17 mouse cellular contexts compared by ENCODE assay signal in the genomic region with DNA sequence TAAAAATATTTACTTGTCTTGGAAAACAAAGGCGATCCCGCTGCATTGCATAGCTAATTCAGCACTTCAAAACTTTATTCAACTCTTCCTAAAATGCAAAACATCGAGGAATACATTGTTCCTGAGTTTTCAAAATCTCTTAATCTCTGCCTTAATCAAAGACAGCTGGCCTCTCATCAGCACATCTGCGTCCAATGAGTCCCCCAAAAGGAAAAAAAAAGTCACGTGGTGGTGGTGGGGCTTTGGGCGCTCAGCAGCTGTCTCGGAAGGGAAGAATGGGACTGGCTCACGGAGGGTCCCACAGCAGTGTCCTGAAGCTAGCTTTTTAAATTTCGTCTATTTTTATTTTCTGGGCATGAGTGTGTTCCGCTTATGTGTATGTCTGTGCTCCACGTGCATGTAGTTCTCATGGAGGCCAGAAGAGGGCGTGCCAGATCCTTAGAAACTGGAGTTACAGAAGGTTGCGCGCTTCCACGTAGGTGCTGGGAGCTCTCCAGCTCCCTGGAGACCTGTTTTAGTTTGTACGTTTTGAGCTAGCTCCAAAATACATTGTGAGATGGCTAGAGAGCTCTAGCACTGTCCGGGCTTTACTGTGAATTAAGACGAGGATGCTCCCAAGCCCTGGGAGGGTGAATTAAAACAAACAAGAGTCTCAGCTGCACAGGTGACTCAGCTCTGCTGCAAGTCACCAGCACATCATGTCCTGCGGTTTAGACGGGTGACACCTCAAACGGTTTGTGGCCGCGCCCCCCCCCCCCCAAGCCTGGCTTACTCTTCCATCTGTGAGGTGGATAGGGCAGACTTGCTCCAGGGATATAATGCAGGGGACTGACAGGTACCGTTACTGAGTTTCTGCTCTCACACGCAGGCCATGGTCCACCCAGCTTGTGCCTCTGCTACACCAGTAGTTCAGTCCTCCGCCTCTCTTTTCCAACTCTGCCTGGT. TPM values are rescaled to one million over a fixed set of nuclear protein-coding genes. Genes with fewer than 3 reads are reported as not detected.
DNase-seq lines count a peak whose midpoint lies in the region; ATAC-seq and TF ChIP-seq lines count a peak whose summit lies in the region.
"Had no signal": no experiment of that assay in that cellular context is flagged by ENCODE, and none has a peak within 500 bp of the region (broad histone marks: within the 10 kb centered on the region; RNA-seq: fewer than 3 reads in every experiment).

No protein-coding gene starts in this region.

- H3K27me3 ChIP-seq in hindbrain, embryonic 10.5 days (ENCODE audit: insufficient read depth, poor library complexity, severe bottlenecking), result no peaks in the 10 kb centered on the region
- no peaks in the 10 kb centered on the region for H3K27me3 ChIP-seq in hindbrain, embryonic 16.5 days (replicated peaks; ENCODE audit: control insufficient read depth, insufficient read depth, low read length)
- H3K27me3 ChIP-seq in embryonic facial prominence, embryonic 14.5 days (replicated peaks; ENCODE audit: control insufficient read depth, insufficient read depth, low read length), result no peaks in the 10 kb centered on the region
- H3K27me3 ChIP-seq: midbrain, embryonic 12.5 days; neural tube, embryonic 13.5 days had no signal

- no peaks in the 10 kb centered on the region for H3K36me3 ChIP-seq in hindbrain, embryonic 10.5 days
- H3K36me3 ChIP-seq in hindbrain, embryonic 16.5 days (ENCODE audit: control insufficient read depth, insufficient read depth, low read length), result no peaks in the 10 kb centered on the region
- H3K36me3 ChIP-seq in ES-E14 (ENCODE audit: control insufficient read depth, insufficient read depth, low read length, poor library complexity, severe bottlenecking), result no peaks in the 10 kb centered on the region
- no peaks in the 10 kb centered on the region for H3K36me3 ChIP-seq in embryonic facial prominence, embryonic 14.5 days (ENCODE audit: control insufficient read depth, insufficient read depth, low read length)
- H3K36me3 ChIP-seq: midbrain, embryonic 12.5 days; neural tube, embryonic 13.5 days had no signal

- no peak overlapping the region for H3K9ac ChIP-seq in hindbrain, embryonic 16.5 days (ENCODE audit: low read depth, low read length)
- no peak overlapping the region for H3K9ac ChIP-seq in ES-E14 (ENCODE audit: insufficient read depth, low read depth, low read length, poor library complexity, severe bottlenecking)
- no peak overlapping the region for H3K9ac ChIP-seq in embryonic facial prominence, embryonic 14.5 days (ENCODE audit: low read depth, low read length)
- H3K9ac ChIP-seq: midbrain, embryonic 12.5 days; neural tube, embryonic 13.5 days had no signal

- peaks cover 19% of the 10 kb centered on the region; the same call in 1 of the 2 replicates for H3K4me1 ChIP-seq in hindbrain, embryonic 10.5 days (replicated peaks)
- H3K4me1 ChIP-seq in hindbrain, embryonic 16.5 days (ENCODE audit: control insufficient read depth, insufficient read depth, low read depth, low read length), result no peaks in the 10 kb centered on the region
- H3K4me1 ChIP-seq in ES-E14 (ENCODE audit: control insufficient read depth in 2 of 2, insufficient read depth in 2 of 2, low read length in 2 of 2, poor library complexity in 1 of 2), result no peaks in the 10 kb centered on the region
- no peaks in the 10 kb centered on the region; the same call in 1 of the 2 replicates for H3K4me1 ChIP-seq in embryonic facial prominence, embryonic 14.5 days (ENCODE audit: control insufficient read depth, insufficient read depth, low read length)
- H3K4me1 ChIP-seq: midbrain, embryonic 12.5 days; neural tube, embryonic 13.5 days had no signal

- 0 out of 2 replicates have a peak overlapping the region, but pooled peaks have one; percentile 16 for H3K27ac ChIP-seq in hindbrain, embryonic 10.5 days
- H3K27ac ChIP-seq in hindbrain, embryonic 16.5 days (ENCODE audit: low read depth, low read length), result no peak overlapping the region
- H3K27ac ChIP-seq in ES-E14 (ENCODE audit: insufficient read depth, low read depth, low read length, poor library complexity, severe bottlenecking), result no peak overlapping the region
- peak overlapping the region; percentile 74 for H3K27ac ChIP-seq in embryonic facial prominence, embryonic 14.5 days (replicated peaks; ENCODE audit: low read depth, low read length)
- H3K27ac ChIP-seq: midbrain, embryonic 12.5 days; neural tube, embryonic 13.5 days had no signal

- H3K4me2 ChIP-seq in hindbrain, embryonic 16.5 days (ENCODE audit: low read length), result no peak overlapping the region
- H3K4me2 ChIP-seq in embryonic facial prominence, embryonic 14.5 days (ENCODE audit: low read depth, low read length), result peak overlapping the region; percentile 47
- H3K4me2 ChIP-seq: midbrain, embryonic 12.5 days; neural tube, embryonic 13.5 days had no signal

- DNase-seq in hindbrain, embryonic 10.5 days (ENCODE audit: low spot score), result no peak
- peak; percentile 46 for DNase-seq in ES-E14 (ENCODE audit: low read depth, low spot score)
- DNase-seq in embryonic facial prominence, embryonic 14.5 days (ENCODE audit: low spot score), result peak; percentile 89
- peak; percentile 80 for DNase-seq in thymus, postnatal 0 days (ENCODE audit: low spot score)
- DNase-seq in right cerebral cortex, adult 2 months (ENCODE audit: low spot score in 2 of 2), result no peak
- DNase-seq in ovary, postnatal 36 days (ENCODE audit: low spot score), result no peak
- DNase-seq in cerebellum, adult 9-11 months, result no peak
- DNase-seq: B cell, adult 2 months; cerebellum, adult 8-10 months; heart, postnatal 4 days; kidney, postnatal 4 days; lung, adult 2 months; right cerebral cortex, adult 18-20 months had no signal

- WGBS in hindbrain, embryonic 10.5 days, result 85% methylated on average over 26 of the region's 26 CpGs
- 87% methylated on average over 24 of the region's 26 CpGs for WGBS in hindbrain, embryonic 16.5 days
- 56% methylated on average over 24 of the region's 26 CpGs for WGBS in embryonic facial prominence, embryonic 14.5 days

- in situ Hi-C loops in ES-E14 (cut with MboI; ENCODE audit: low sequenced_read_pairs in 2 of 2, unreplicated experiment in 2 of 2), result no loop called here

- no peak overlapping the region for H3K4me3 ChIP-seq in hindbrain, embryonic 10.5 days
- H3K4me3 ChIP-seq in hindbrain, embryonic 16.5 days (ENCODE audit: low read length), result no peak overlapping the region
- no peak overlapping the region for H3K4me3 ChIP-seq in ES-E14 (ENCODE audit: insufficient read depth in 1 of 2, low read depth in 1 of 2, low read length in 2 of 2, poor library complexity in 1 of 2, severe bottlenecking in 1 of 2)
- peak overlapping the region; percentile 26 for H3K4me3 ChIP-seq in embryonic facial prominence, embryonic 14.5 days (ENCODE audit: low read depth, low read length)
- H3K4me3 ChIP-seq: midbrain, embryonic 12.5 days; neural tube, embryonic 13.5 days had no signal

- no peak for ATAC-seq in hindbrain, embryonic 16.5 days
- peak; percentile 86 for ATAC-seq in embryonic facial prominence, embryonic 14.5 days (ENCODE audit: low read depth)
- ATAC-seq: intestine, embryonic 16.5 days had no signal

- no peaks in the 10 kb centered on the region for H3K9me3 ChIP-seq in hindbrain, embryonic 10.5 days
- H3K9me3 ChIP-seq in hindbrain, embryonic 16.5 days (ENCODE audit: control insufficient read depth, low read length), result no peaks in the 10 kb centered on the region
- H3K9me3 ChIP-seq in ES-E14 (ENCODE audit: control insufficient read depth, insufficient read depth, low read depth, low read length), result no peaks in the 10 kb centered on the region
- H3K9me3 ChIP-seq in embryonic facial prominence, embryonic 14.5 days (ENCODE audit: control insufficient read depth, low read length), result no peaks in the 10 kb centered on the region
- H3K9me3 ChIP-seq: midbrain, embryonic 12.5 days; neural tube, embryonic 13.5 days had no signal

TF ChIP-seq in ES-E14, 5 proteins besides CTCF, POLR2A, EP300 and RAD21:
- TF ChIP-seq ZC3H11A (IDR thresholded peaks at IDR 0.05; ENCODE audit: borderline replicate concordance, low read depth, low read length), result no peak
- TF ChIP-seq HCFC1 (IDR thresholded peaks at IDR 0.05; ENCODE audit: borderline replicate concordance, insufficient read depth, low read length), result no peak
- TF ChIP-seq MAFK (IDR thresholded peaks at IDR 0.05; ENCODE audit: insufficient read depth, low read depth, low read length), result no peak
- no peak for TF ChIP-seq ZNF384 (IDR thresholded peaks at IDR 0.05; ENCODE audit: low read depth, low read length)
- TF ChIP-seq CHD2 (IDR thresholded peaks at IDR 0.05; ENCODE audit: low read depth, low read length), result no peak

RNA-seq across cellular contexts. Expression of a gene that starts 36.7 kb away (rescaled TPM):
- 16.0 and 22.3 TPM in 2 replicates for polyA plus RNA-seq in hindbrain, embryonic 10.5 days (2016; fragmentation: Nextera tagmentation; extraction: Ambion mirVana)
- polyA plus RNA-seq in hindbrain, embryonic 16.5 days (2015; fragmentation: Nextera tagmentation; extraction: Ambion mirVana), result 2.9 and 3.1 TPM in 2 replicates
- total RNA-seq in ES-E14 (2012; rRNA removed), result 30.6 and 35.7 TPM in 2 replicates
- polyA plus RNA-seq in embryonic facial prominence, embryonic 14.5 days (2014; fragmentation: Nextera tagmentation; extraction: Ambion mirVana), result 4.7 and 7.6 TPM in 2 replicates
- 3.1 TPM in 2 replicates for polyA plus RNA-seq in thymus, postnatal 0 days (2015; fragmentation: Nextera tagmentation; extraction: Ambion mirVana)

Comparison
In these comparisons a context has a peak if more than half of its experiments do, and no peak if none do; other contexts are left out.
1. H3K27ac ChIP-seq: peak in hindbrain, embryonic 10.5 days (single experiment) and embryonic facial prominence, embryonic 14.5 days (single experiment); none in hindbrain, embryonic 16.5 days (single experiment) and ES-E14 (single experiment).
2. DNase-seq: peak in ES-E14 (single experiment), embryonic facial prominence, embryonic 14.5 days (single experiment) and thymus, postnatal 0 days (single experiment); none in hindbrain, embryonic 10.5 days (single experiment), right cerebral cortex, adult 2 months (0 of 2), ovary, postnatal 36 days (single experiment) and cerebellum, adult 9-11 months (single experiment).